Mouse (Mus musculus) adrenal gland, postnatal 36 days (tissue): ENCODE results near the gene Ap2s1. TPM values are rescaled to one million over a fixed set of nuclear protein-coding genes. Genes with fewer than 3 reads are reported as not detected.
"Not testable (repeated sequence)": the region's sequence is repeated elsewhere in the genome, so short reads cannot be mapped to it uniquely, and the experiment has no call there.

Experiments
- DNase-seq, 2 experiments: peaks; one replicate each; pipeline ENCODE4 v3.0.0; 2021; ENCODE audit warnings: mixed read lengths in 1 of 2
- long read RNA-seq, 2 experiments: library from polyadenylated mRNA; stranded (forward); transcript quantifications; one replicate each; pipeline ENCODE4 v2.0.0; 2021; ENCODE audit warnings: borderline sequencing depth in 2 of 2
- total RNA-seq, 2 experiments: library from RNA; stranded (reverse); gene quantifications; 2 replicates each; pipeline ENCODE4 v1.2.3; 2021

The Ap2s1 gene
- 100 to 1,000 TPM; 133 to 149 TPM for total RNA-seq
- long read RNA-seq, experiment 1, transcript Ap2s1-201 (5 exons, 836 nt): major isoform, 112 of 125 reads
- long read RNA-seq, experiment 1, partial matches to known transcripts: 0 of 125 reads
- long read RNA-seq, experiment 1, other reads (novel, unspliced or antisense): 12 of 125 reads
- long read RNA-seq, experiment 2, transcript Ap2s1-201 (5 exons, 836 nt): major isoform, 66 of 68 reads
- long read RNA-seq, experiment 2, partial matches to known transcripts: 1 of 68 reads
- long read RNA-seq, experiment 2, other reads (novel, unspliced or antisense): 1 of 68 reads

DNA sequence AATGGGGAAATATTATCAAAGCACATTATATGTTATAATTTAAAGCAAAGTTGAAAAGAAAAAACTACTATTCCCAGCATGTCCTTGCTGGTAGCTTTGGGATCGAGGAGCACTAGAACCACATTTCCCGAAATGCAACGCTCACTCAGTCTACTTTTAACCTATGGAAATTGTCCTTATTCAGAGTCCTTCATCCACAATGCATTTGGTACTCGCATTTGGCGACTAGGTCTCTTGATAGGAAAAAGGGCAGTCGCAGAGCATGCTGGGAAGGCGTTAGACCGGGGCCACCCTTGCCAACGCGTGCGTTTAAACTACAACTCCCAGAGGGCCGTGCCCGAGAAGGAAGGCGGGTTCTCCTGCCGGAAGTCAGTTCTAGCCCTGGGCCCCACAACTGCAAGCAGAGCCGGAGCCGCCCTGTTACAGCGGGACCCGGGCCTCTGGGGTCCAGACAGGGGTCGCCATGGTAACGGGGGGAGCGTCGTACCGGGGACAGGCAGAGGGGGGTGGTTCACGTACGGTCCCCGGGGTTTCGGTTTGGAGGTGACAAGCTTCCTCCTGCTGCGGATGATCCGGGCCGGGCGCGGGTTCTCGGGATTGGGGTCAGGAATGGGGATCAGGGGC, at the start of gene Ap2s1:
TSS of gene Ap2s1 (plus strand) at position 338 of the 624 bp plus-strand sequence.
- DNase-seq: peak; percentile 96

DNA sequence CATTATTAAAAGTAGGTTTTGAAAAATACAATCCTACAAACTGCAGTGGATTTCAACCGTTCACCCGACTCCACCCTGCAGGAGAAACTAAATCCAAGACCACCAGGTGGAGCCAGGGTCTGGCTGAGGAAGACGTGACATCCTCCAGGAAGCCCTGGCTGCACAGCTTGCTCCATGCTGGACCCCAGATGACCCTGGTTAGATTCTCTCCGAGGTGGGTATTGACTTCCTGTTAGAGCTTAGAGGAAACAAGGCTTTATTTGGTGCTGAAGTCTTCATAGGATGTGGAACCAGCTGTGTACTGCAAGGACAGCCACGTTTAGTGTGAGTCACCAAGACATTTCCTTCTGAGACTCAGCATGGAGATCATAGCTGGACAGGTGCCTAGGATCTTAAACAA, 49.0 kb upstream of the Ap2s1 start:
- DNase-seq: peak in 1 of 2 experiments; percentile 15

DNA sequence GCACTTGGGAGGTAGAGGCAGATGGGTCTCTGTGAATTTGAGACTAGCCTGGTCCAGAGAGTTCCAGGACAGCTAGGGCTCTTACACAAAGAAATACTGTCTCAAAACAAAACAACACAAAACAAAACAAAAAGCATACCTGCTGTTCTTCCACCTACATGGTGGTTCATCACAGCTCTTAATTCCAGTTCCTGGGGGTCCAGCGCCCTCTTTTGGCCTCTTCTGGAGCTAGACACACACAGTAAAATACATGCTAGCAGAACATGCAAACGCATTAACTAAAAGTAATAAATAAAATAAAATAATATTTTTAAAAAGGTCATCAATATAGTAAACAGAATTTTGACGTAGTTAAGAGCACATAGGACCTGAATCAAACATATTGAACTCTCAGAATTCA, 43.2 kb upstream of the Ap2s1 start:
- peak; percentile 46 to 65 for DNase-seq

DNA sequence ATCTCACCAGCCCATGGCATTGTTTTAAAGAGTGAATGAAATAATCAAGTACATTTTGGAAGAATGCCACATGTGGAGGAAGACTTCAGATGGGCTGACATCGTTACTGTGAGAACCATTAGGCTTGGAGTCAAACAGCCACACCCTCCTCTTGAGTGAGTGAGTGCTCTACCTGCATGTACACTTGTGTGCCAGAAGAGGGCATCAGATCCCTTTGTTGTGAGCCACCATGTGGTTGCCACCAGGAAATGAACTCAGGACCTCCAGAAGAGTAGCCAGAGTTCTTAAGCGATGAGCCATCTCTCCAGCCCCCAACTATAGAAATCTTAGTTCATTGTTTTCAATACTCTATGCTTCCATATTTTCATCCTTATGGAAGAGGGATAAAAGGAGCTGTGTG, 39.2 kb upstream of the Ap2s1 start:
- no peak for DNase-seq

DNA sequence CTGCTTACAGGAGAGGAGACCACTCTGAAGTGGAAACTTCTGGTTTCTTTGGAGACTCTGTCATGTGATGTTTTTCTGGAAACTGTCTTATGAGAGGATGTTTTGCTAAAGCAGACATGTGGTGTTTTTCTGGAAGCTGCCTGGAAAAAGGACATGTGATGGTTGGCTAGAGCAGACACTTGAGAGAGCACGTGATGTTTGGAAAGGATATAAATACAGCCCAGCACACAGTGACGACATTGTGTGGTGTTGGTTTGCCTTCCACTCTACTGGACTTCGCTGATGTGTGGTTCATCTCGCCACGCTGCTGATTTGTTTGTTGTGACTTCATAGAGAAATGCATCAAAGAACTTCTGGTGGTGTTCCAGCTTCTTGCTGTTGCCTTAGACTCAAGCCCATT, 37.6 kb upstream of the Ap2s1 start:
- no peak for DNase-seq

DNA sequence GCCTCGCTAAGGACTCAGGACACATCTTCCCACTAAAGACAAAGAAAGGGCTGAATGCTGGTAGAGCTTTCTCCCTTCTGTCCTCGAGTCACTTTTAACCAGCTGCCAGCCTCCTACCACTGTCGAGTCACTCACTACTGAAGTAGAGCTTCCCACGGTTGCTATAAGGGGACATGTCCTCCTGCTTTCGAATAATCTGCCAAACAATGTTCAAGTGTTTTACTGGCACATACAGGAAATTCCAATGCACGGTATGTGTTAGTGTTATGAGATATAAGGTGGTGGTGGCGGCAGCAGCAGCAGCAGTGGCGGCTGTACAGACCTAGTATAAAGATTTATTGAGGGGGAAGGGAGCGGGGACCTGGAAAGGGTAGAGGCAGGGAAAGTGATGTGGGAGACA, 31.8 kb upstream of the Ap2s1 start:
- no peak for DNase-seq

DNA sequence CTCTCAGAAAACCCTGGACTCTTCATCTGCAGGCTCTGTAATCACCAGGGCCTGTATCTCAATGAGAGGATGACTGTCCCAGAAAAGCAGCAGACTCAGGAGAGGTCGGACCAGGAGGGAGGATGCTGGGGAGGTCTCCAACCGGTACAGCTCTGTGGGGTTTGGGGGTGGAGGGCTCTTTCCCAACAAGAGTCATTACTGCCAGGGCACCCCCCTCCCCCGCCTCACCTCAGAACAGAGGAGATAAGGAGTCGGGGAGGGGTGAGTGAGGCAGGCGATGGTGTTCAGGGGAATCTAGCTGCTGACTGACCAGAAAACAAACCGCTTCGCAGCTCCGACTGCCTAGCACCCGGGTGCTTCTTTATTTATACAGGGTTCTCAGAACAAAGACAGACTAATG, 30.0 kb upstream of the Ap2s1 start:
- DNase-seq: no peak

DNA sequence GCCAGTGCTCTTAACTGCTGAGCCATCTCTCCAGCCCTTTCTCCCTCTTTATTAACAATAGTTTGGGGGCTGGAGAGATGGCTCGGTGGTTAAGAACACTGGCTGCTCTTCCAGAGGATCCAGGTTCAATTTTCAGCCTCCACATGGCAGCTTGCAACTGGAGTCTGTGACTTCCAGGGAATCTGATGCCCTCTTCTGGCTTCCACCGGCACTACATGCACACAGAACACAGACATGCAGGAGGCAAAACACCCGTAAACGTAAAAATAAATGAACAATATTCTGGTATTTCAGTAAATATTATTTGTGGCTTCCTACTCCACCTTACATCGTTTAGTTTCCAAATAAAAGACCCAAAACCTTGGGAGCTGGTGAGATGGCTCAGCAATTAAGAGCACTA, 27.6 kb upstream of the Ap2s1 start:
- DNase-seq: no peak

DNA sequence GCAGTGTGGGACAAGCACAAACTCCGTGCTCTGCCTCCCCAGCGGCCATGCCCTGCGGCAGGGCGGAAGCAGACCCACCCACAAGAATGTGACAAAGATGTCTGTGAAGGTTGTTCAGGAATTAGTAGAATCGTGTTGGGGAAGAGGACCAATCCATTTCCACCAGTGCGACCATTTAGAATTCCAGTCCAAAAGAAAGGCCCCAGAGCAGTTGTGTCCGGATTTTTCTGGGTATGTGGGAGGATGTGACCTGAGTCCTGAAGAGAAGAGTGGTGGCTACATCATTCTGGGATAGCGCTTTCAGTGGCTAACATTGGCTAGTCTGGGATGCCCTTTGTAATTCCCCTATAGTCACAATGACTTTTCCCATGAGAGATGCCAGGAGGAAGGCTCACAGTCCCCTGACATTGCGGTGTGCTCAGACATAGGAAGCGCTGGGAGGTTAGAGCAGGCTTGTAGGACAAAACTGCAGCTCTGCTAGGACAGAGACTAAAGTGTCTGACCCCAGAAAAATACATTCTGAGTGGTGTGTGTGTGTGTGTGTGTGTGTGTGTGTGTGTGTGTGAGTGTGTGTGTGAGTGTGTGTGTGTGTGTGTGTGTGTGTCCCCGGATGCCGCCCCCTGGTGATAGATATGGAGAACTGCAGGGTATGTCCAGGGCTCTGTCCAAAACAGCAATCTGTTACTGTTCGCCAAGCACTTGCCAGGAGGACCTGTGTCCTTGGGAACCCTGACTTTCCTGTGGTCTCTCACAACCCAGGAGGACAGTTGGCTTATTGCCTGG, 25.4 kb upstream of the Ap2s1 start:
- no peak for DNase-seq

DNA sequence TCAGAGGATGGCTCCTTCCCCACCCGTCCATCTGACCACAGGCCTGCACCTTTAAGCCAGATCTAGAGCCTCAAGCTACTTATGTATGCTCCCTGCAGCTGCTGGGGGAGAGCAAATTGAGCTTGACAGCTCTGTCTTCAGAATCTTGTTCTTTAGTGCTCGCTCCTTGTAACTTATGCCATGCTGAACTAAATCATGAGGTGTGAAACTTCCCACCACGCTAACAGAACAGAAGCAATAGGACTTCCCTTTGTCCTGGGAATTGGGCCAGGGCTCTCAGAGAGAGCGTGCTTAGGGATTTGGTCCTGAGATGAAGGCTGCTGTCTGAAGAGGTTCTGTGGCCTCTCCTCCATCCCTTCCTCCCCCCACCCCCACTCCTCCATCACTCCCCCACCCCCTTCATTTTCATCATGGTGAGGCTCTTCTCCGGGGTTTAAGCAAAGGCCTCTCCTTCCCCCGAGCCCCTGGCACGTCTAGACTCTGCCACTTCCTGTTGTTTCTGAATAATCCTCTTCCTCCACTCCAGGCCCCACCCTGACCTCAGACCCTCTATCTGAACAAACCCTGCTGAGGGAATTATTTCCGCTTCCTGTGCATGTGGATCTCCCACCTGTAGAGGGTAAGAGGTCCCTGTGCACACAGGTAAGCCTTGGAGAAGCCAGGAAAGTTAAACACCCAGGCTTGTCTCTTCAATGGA, 21.6 kb upstream of the Ap2s1 start:
- DNase-seq: not testable (repeated sequence)

DNA sequence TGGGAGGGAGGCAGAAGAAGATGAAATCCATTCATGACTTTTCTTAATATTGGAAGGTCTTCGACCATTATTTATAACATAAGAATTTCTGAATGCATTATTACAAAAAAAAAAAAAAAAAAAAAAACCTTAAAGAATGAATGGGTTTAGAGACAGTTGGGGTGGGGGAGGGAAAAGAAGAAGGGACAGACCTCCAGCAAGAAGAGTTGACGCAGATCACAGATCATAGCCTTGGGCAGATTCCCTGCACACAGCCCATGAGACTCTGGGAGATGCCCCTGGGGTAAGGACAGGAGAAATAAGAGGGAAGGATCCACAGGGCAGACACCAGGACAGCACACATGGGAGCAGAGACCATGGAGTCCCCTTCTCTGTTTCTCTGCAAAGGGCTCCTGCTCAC, 16.6 kb upstream of the Ap2s1 start, which contains the start of gene Ceacam9:
TSS of gene Ceacam9 (plus strand) at position 301 of the 400 bp plus-strand sequence.
- no peak for DNase-seq

DNA sequence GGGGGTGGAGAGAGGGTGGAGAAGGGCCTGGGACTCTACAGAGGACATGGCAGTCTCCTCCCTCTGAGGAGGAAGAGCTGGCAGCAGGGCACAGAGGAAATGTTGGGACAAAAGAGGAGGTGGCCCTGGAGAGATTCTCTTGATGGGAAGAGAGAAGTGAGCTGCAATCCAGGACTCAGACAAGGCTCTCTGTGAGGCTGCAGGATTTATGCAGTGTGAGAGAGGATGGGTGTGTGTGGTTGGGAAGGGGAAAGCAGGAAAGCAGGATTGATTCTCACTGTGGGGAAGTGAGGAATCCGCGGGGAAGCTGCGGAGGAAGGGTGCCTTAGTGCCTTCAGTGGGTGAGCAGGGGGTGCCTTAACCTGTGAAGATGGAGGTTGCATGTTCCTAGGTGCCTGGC, 15.7 kb upstream of the Ap2s1 start:
- not testable (repeated sequence) for DNase-seq

DNA sequence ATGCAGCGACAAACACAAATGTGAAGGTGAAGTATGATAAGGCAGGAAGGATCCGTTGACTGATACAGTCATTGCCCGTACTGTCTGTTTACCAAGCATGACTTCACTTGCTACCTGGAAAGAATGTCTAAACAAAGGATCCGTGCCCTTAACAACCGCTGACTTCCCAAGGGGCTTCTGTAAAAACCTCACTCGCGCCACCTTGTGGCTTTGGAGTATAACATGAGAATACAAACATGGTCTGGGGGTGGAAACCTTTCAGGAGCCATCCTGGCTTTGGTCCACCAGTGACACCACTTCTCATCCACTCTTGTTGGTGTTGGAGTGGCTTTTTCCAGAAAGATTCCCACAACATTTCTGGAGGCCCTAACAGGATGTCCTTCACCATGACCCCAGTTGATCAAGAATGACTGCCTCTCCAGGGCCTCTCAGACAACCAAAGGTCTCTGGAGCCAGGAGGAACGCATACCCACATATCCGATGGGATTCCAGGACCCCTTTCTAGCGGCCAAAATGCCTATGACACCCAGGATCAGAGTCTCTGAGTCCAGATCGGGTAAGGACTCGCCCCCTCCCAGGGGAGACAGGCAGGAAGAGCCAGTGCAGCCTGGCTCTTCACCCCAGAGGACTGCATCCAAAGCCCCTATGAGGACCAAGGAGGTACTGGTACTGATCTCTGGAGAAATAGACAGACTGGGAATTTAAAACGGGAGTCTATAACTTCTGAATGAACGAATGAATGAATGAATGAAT, 9.4 kb upstream of the Ap2s1 start:
- DNase-seq: peak; percentile 75 to 81

DNA sequence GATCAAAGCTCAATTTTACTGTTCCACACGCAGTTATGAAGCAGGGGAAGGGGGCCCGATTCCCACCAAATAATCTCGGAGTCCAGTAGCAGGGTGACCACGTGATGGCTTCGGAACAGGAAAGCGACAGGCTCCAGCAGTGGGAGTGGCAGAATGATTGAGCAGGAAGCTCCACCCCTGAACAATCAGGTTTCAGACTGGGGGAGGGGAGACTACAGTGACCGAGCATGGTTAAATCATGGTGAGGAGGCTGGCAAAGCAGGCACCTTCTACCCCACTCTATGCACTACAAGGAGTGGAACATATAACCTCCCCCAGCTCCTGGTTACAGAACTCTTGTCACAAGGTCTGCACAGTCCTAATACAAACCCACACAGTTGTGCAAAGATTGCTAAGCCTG, 8.6 kb upstream of the Ap2s1 start:
- peak; percentile 15 to 20 for DNase-seq

DNA sequence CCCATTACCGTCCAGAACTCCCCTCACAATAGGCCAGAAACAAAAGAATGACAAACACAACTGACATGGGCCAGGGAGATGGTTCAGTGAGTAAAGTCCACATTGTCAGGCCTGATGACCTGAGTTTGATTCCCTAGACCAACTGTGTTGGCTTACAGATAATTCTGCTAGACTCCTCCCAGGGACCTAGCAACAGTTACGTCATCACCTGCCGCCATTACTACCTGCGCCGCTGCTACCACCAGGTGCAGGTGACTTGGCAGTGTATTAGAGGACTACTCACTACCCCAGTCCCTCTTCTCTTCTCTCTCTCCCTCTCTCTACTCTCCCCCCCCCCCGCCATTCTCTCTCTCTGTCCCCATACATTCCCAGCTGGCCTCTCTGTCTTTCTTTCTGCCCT, 7.4 kb upstream of the Ap2s1 start:
- DNase-seq: no peak

DNA sequence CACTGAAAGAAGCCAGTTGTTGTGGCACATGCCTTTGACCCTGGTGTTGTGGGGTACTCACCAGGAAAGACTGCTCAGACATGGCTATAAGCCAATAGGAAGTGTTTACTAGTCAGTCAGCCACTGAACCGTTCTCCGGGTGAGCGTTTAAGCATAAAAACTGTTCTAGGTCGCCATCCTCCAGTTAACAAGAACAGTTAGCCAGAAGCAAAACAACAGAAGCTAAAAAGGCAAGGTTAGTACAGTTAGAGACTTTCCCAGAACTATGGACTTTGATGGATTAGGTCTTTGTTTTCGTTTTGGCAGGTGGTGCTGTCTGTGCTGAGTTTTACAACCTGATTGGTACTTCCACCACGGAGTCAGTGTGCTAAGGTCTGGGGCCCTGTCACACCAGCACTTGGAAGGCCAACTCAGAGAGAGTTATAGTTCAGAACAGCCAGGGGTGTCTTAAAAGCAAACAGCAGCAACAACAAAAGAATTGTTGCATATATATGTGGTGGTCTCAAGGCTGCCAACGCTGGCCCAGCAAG, 6.3 kb upstream of the Ap2s1 start:
- DNase-seq: no peak

DNA sequence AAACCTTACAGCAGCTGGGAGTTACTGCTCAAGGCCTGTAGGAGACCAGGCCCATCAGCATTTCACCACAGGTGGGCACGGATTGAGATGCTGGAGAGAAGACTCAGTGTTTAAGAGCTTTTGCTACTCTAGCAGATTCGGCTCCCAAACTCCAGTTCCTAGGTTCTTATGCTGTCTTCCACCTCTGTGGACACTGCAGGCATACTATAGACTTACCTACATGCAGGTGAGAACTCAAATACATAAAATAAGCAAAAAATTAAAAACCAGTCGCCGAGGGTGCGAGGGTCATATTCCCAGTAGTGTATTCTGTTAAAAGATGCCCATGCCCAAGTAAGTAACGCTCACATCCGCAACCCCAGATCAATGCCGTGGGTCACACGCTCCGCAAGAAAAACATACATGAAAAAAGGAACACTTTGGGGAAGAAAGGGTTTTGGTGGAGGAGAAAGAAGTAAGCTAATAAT, 571 bp upstream of the Ap2s1 start:
- DNase-seq: no peak

DNA sequence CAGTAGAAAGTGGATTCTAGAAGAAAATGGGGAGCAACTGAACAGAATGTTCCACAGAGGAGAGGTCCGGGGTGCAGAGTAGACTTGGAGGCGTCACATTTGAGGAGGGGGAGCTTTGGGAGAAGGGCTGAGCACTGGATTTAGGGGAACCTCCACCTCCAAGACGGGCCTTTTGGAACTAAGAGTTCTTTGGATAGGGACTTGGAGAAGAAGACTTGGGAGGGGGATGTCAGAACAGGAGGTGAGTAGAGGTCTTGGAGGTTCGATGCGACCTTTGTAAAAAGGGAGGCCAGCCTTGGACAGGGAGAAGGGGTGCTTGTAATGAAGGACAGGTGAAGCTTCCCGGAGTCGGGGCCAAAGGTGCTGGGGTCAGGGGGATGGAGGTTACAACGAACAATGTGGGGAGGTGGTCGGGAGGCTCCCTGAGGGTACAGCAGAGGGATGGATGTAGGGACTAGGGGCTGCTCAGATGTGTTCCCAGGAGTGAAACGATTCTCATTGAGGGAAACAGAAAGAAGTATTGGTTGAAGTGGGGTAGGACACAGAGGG, 920 bp downstream of the Ap2s1 start:
- no peak for DNase-seq

DNA sequence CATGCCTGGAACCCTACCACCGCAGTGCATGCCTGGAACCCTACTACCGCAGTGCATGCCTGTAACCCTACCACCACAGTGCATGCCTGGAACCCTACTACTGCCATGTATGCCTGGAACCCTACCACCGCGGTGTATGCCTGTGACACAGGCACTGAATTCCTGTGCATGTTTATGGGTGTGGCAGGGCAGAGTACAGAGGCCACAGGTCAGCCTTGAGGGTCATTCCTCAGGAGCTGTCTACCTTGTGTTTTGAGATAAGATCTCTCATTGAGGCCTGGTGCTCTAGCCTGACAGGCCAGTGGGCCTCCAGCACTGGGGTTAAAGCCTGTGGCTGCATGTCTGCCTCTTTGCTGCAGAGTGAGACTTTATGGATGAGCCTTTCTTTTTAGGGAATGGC, 7.2 kb downstream of the Ap2s1 start:
- DNase-seq: no peak

DNA sequence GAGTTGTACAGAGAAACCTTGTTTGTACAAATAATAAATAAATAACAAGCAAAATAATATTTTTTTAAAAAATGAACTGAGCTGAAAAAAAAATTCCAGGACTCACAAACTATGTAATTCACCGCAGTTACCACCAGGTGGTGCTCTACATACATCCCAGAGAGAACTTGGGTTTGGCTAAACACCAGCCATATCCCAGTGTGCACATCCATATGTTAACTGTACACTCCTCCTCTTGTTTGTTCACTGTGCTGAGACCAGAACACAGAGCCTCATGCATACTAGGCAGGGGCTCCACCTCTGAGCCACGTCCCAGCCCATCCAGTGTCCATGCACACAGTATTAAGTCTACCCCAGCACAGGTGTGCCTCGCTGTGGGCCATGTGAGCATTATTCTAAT, 7.9 kb downstream of the Ap2s1 start:
- peak; percentile 30 to 56 for DNase-seq

DNA sequence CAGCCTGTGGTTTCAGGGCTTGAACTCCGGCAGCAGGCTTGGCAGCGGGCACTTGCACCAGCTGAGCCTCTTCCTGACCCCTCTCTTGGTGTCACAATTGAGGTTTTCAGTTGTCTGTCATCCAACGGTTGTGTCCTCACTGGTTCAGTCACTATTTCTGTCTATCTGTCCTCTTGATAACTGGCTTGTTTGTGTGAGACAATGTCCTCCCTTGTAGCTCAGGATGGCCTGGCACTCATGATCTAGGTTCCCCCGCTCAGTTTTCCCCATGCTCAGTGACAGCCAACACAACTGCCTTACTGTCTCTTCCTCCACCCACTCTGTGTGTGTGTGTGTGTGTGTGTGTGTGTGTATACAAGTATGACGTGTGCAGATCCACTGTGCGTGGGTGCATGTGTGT, 9.4 kb downstream of the Ap2s1 start:
- DNase-seq: no peak
